Mouse (Mus musculus) midbrain, postnatal 0 days (tissue): ENCODE measurements at regions not wholly inside any gene's neighbourhood (a gene's known extent, or its start where the extent isn't known, plus 50 kb on each side); places are given as distances from the start of the nearest gene placed in this dataset.

Experiments
- ATAC-seq: fragments of 200-750 bp; cut with Nextera tagmentation; 2 replicates; pipeline ENCODE4 v1.8.0; 2017; ENCODE audit warnings: moderate number of reproducible peaks, mild to moderate bottlenecking, moderate TSS enrichment, moderate library complexity; ENCODE audit not compliant: low FRiP score
- DNase-seq: peaks from one replicate; pipeline ENCODE4 v3.0.0-alpha.2; 2015; ENCODE audit warnings: low spot score
- H3K27ac ChIP-seq: fragments of 300-500 bp; sonication (generic); 2 replicates; pipeline ENCODE4 v1.5.1; 2014; ENCODE audit warnings: low read depth, mild to moderate bottlenecking, low read length, mixed read lengths
- H3K27me3 ChIP-seq: fragments of 300-500 bp; sonication (generic); 2 replicates; pipeline ENCODE4 v1.6.1; 2014; ENCODE audit warnings: low read length, control low read depth, mixed read lengths; ENCODE audit not compliant: insufficient read depth
- H3K36me3 ChIP-seq: fragments of 300-500 bp; sonication (generic); 2 replicates; pipeline ENCODE4 v1.6.1; 2014; ENCODE audit warnings: low read length, control low read depth, mixed read lengths; ENCODE audit not compliant: insufficient read depth
- H3K4me1 ChIP-seq: fragments of 300-500 bp; sonication (generic); 2 replicates; pipeline ENCODE4 v1.6.1; 2014; ENCODE audit warnings: mild to moderate bottlenecking, control low read depth, antibody characterized with exemption, low read length, mixed read lengths; ENCODE audit not compliant: insufficient read depth
- H3K4me2 ChIP-seq: fragments of 300-500 bp; sonication (generic); 2 replicates; pipeline ENCODE4 v1.6.1; 2014; ENCODE audit warnings: low read depth, mild to moderate bottlenecking, low read length, mixed read lengths; ENCODE audit not compliant: poor library complexity, severe bottlenecking
- H3K4me3 ChIP-seq: fragments of 300-500 bp; sonication (generic); 2 replicates; pipeline ENCODE4 v1.5.1; 2014; ENCODE audit warnings: low read depth, mild to moderate bottlenecking, low read length, moderate library complexity
- H3K9ac ChIP-seq: fragments of 300-500 bp; sonication (generic); replicated peaks from 2 replicates; pipeline ENCODE4 v1.6.1; 2014; ENCODE audit warnings: mild to moderate bottlenecking, low read length, moderate library complexity, mixed read lengths; ENCODE audit not compliant: poor library complexity, severe bottlenecking
- H3K9me3 ChIP-seq: fragments of 300-500 bp; sonication (generic); 2 replicates; pipeline ENCODE4 v1.6.1; 2016; ENCODE audit warnings: low read length, control low read depth
- CTCF ChIP-seq: IDR thresholded peaks from 2 replicates; pipeline ENCODE4 v1.5.1; 2016; ENCODE audit warnings: antibody characterized with exemption, mild to moderate bottlenecking
- WGBS: fragments of 180-500 bp; shearing (Covaris S2); extraction: QIAGEN DNeasy Blood & Tissue Kit; methylation state at CpG from one replicate; pipeline ENCODE4 v1.1.7; 2014; 5-methylcytosine and 5-hydroxymethylcytosine counted together

GRCm38 (mm10) chr7:55519579-55519978, 248.4 kb upstream of the Siglech start:
- no peak overlapping the region for H3K9ac ChIP-seq
- no peaks in the 10 kb centered on the region for H3K9me3 ChIP-seq
- TF ChIP-seq CTCF, result no peak
- no peak overlapping the region for H3K27ac ChIP-seq
- H3K4me3 ChIP-seq, result no peak overlapping the region
- DNase-seq (no peak), ATAC-seq (no peak)
- 80% methylated on average over 3 of the region's 3 CpGs for WGBS
- H3K36me3 ChIP-seq, result no peaks in the 10 kb centered on the region
- H3K4me2 ChIP-seq, result no peak overlapping the region
- H3K27me3 ChIP-seq, result no peaks in the 10 kb centered on the region
- no peaks in the 10 kb centered on the region for H3K4me1 ChIP-seq

- Histone ChIP-seq H3K36me3 (no peaks in the 10 kb centered on the region), H3K27me3 (no peaks in the 10 kb centered on the region), H3K4me3 (no peak overlapping the region), H3K4me1 (no peaks in the 10 kb centered on the region), H3K27ac (no peak overlapping the region), H3K4me2 (no peak overlapping the region), H3K9me3 (no peaks in the 10 kb centered on the region), H3K9ac (no peak overlapping the region)
- no peak for ATAC-seq
- no peak for DNase-seq
- TF ChIP-seq CTCF, result no peak
- 76% methylated on average over 4 of the region's 4 CpGs for WGBS
Measured at GRCm38 (mm10) chr7:55539827-55540320, 228.1 kb upstream of the Siglech start.

- 67% methylated on average over 3 of the region's 3 CpGs for WGBS
- H3K36me3 ChIP-seq, result no peaks in the 10 kb centered on the region
- no peaks in the 10 kb centered on the region for H3K27me3 ChIP-seq
- H3K4me2 ChIP-seq, result no peak overlapping the region
- ATAC-seq, result no peak
- no peaks in the 10 kb centered on the region for H3K4me1 ChIP-seq
- H3K4me3 ChIP-seq, result no peak overlapping the region
- DNase-seq, result peak; percentile 51
- no peak overlapping the region for H3K27ac ChIP-seq
- TF ChIP-seq CTCF, result no peak
- H3K9ac ChIP-seq, result no peak overlapping the region
- no peaks in the 10 kb centered on the region for H3K9me3 ChIP-seq
Measured at GRCm38 (mm10) chr7:55549211-55549610, 218.8 kb upstream of the Siglech start.

- 90% methylated on average over 7 of the region's 7 CpGs for WGBS
- TF ChIP-seq CTCF, result no peak
Measured at GRCm38 (mm10) chr7:55573339-55573738, 194.6 kb upstream of the Siglech start.

GRCm38 (mm10) chr7:55581034-55581926, 186.7 kb upstream of the Siglech start:
- WGBS, result 83% methylated on average over 2 of the region's 2 CpGs
- Histone ChIP-seq H3K4me3 (no peak overlapping the region), H3K4me1 (no peaks in the 10 kb centered on the region), H3K27me3 (no peaks in the 10 kb centered on the region), H3K4me2 (no peak overlapping the region), H3K36me3 (no peaks in the 10 kb centered on the region), H3K9ac (no peak overlapping the region), H3K27ac (no peak overlapping the region), H3K9me3 (no peaks in the 10 kb centered on the region)
- TF ChIP-seq CTCF, result no peak
- 0 out of 2 replicates have a peak, but pooled peaks have one; percentile 31 for ATAC-seq
- no peak for DNase-seq

More at GRCm38 (mm10) chr7:55573339-55573738, 194.6 kb upstream of the Siglech start:
- Histone ChIP-seq H3K27ac (no peak overlapping the region), H3K4me3 (no peak overlapping the region), H3K9ac (no peak overlapping the region), H3K27me3 (no peaks in the 10 kb centered on the region), H3K4me2 (no peak overlapping the region), H3K36me3 (no peaks in the 10 kb centered on the region), H3K4me1 (no peaks in the 10 kb centered on the region), H3K9me3 (no peaks in the 10 kb centered on the region)
- no peak for ATAC-seq
- DNase-seq, result no peak
